Mouse (Mus musculus) cerebellum, adult 11 months (tissue): ENCODE results near the gene Syde1.
"Not testable (repeated sequence)": the region's sequence is repeated elsewhere in the genome, so short reads cannot be mapped to it uniquely, and the experiment has no call there.

Source experiments
- DNase-seq: peaks from one replicate; pipeline ENCODE4 v3.0.0; 2022

Gene Syde1

GRCm38 (mm10) chr10:78591406-78592328 lies at the start of gene Syde1:
Gene Syde1 (minus strand): TSS chr10:78591964.
- DNase-seq = no peak

GRCm38 (mm10) chr10:78632311-78632710 lies 40.5 kb upstream of the Syde1 start:
- DNase-seq = peak; percentile 11

DNA sequence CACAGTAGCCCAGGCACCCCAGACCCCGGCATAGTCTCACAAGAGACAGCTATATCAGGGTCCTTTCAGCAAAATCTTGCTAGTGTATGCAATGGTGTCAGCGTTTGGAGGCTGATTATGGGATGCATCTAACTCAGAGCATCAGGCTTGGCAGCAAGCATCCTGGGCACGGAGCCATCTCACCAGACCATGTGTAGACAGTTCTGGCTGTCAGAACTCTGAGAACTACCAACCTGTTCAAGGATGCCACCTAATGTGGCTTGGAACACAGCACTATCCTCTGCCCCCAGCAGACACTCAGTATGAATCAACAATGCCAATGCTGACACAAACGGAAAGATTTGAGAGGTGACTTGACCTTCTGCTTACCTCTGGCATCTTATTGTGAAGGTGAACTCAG lies 38.4 kb upstream of the Syde1 start:
- peak; percentile 46 for DNase-seq

GRCm38 (mm10) chr10:78623143-78623542 lies 31.4 kb upstream of the Syde1 start:
- not testable (repeated sequence) for DNase-seq

GRCm38 (mm10) chr10:78617974-78618373 lies 26.2 kb upstream of the Syde1 start, which contains the start of gene Olfr1357:
Gene Olfr1357 (minus strand): TSS chr10:78618074.
- no peak for DNase-seq

GRCm38 (mm10) chr10:78607602-78608001 lies 15.8 kb upstream of the Syde1 start:
- DNase-seq = no peak

DNA sequence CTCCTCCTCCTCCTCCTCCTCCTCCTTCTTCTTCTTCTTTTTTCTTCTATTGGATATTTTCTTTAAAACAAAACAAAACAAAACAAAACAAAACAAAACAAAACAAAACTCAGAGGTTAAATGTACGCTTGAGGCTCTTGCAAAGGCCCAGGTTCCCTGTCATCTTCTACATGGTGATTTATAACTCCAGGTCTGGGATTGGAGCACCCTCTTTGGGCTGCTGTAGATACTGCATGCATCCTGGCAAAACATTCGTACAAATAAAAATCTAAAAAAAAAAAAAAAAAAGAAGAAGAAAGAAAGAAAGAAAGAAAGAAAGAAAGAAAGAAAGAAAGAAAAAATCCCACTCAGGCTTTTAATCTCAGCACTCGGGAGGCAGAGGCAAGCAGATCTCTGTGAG lies 13.3 kb upstream of the Syde1 start:
- no peak for DNase-seq

- DNase-seq = no peak
Measured at GRCm38 (mm10) chr10:78599865-78600264, 8.1 kb upstream of the Syde1 start.

GRCm38 (mm10) chr10:78594566-78594965 lies 2.8 kb upstream of the Syde1 start:
- no peak for DNase-seq

GRCm38 (mm10) chr10:78594157-78594556 lies 2.4 kb upstream of the Syde1 start:
- no peak for DNase-seq

GRCm38 (mm10) chr10:78593736-78594135 lies 2.0 kb upstream of the Syde1 start:
- DNase-seq = no peak

- no peak for DNase-seq
Measured at GRCm38 (mm10) chr10:78592856-78593379, 1.2 kb upstream of the Syde1 start.

GRCm38 (mm10) chr10:78590744-78591143 lies 1.0 kb downstream of the Syde1 start:
- no peak for DNase-seq

GRCm38 (mm10) chr10:78589901-78590300 lies 1.9 kb downstream of the Syde1 start:
- DNase-seq = no peak

GRCm38 (mm10) chr10:78589291-78589690 lies 2.5 kb downstream of the Syde1 start:
- DNase-seq = no peak

DNA sequence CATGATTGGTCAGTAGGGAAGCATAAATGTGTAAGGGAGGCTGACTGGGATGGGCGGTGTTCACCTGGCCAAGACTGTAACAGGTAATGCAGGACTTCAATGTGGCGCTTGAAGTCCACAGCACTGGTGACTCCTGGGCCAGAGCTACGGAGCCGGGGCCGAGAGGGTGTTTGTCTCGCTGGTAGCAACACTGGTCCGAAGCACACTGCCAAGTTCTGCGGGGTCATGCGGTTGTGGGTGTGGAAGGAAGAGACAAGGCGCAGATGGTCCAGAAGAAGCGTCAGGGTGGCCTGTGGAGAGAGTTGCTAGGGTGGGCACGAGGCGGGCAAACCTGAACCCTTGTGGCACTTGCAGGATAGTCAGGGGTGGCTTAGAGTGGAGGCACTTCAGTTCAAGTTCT lies 5.7 kb downstream of the Syde1 start:
- DNase-seq = no peak

DNA sequence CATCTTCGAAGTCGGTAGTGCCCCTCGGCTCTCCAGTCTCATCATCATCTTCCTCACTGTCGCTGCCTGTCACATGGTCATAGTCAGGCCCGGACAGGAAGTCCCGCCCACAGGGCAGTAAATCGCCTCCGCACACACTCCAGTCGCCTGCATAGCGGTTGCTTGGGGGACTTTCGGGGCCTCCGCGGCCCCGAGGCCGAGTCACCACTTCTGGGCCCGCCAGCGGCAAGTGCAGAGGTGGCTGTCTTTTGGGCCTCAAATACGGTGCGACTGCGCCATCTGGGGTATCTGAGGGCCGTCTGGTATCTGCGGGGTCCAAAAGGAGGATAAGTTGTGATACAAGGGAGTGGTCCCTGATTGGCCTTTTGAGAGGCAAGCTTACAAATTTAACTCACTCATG lies 6.2 kb downstream of the Syde1 start:
- DNase-seq = no peak

DNA sequence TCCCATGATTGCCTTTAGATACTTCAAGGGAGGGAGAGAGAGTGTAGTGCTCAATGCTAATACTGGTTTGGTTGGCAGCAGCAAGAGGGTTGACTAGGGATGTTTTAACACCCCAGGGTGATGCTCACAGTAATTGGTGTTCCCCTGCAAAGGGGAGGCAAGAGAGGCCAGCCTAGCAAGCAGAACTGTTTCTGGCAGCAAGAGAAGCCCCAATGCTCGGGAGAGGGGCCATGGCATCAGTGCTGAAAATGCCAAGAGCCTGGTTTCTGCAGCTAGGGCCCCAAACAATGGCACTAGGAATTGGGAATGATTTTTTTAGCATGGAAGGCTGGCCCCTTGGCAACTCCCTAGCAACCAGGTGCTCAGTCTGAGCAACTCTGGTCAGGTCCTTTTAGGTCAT lies 6.8 kb downstream of the Syde1 start:
- DNase-seq = no peak

DNA sequence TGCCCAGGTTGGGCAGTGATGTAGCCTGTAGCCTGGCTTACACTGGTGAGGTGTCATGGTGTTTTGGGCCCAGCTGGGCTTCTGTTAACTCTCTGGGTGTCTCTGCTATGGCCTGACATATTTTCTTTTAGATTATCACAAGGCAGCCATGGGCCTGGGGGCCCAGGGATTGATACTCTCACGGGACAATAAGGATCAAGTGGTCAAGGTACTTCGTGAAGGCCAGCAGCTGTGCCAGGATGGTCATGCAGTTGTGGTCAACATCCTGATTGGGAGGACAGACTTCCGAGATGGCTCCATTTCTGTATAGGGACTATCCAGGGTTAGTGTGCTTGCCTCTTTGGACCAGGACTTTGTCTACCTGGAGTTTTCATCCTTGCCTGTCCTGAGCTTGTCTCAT lies 7.8 kb downstream of the Syde1 start:
- DNase-seq = no peak

GRCm38 (mm10) chr10:78583347-78583746 lies 8.4 kb downstream of the Syde1 start:
- no peak for DNase-seq

DNA sequence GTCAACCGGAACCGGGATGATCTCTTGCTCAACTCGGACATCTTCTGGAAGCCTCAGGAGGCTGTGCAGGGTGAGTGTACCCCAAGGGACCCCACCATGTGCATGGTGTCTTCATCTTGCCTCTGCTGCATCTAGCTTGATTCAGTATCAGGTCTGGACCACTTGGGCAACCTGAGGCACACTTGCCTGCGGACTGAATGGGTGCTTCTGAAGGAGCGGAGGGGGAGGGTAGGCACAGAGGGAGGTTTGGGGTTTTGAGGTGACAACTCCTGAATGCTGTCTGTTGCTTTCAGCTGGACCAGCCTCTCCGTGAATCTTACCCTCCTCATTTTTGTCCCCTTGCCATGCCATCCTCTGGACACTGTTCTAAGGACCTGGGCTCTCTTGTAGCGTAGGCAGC lies 10.6 kb downstream of the Syde1 start:
- no peak for DNase-seq

- no peak for DNase-seq
Measured at GRCm38 (mm10) chr10:78578204-78578603, 13.6 kb downstream of the Syde1 start.

DNA sequence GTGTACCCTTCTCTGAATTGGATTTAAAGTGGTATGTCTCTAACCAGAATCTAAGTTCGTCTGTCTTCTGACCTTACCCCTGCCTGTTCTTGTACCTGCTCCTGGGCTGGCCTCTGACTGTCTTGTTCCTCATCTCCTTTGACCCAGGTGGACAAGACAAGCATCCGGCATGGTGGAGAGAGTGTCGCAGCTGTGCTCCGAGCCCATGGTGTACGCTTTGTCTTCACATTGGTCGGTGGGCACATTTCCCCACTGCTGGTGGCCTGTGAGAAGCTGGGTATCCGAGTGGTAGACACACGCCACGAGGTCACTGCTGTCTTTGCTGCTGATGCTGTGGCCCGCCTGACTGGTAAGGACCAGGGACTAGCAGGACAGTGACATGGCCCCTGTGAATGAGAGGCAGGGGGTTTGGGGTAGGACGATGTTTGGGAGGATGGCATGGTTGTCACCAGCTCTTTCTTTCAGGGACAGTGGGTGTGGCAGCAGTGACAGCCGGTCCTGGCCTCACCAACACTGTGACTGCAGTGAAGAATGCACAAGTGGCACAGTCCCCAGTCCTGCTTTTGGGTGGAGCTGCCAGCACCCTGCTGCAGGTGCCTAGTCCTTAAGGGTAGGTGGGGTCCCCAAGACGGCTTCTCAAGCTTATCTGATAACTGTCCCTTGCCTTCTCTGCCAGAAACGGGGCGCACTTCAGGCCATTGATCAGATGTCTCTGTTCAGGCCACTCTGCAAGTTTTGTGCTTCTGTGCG lies 15.2 kb downstream of the Syde1 start:
- no peak for DNase-seq

- DNase-seq = peak; percentile 92
Measured at GRCm38 (mm10) chr10:78575690-78576089, 16.1 kb downstream of the Syde1 start.
